Mouse (Mus musculus) lung, embryonic 14.5 days (tissue): ENCODE measurements at regions not wholly inside any gene's neighbourhood (a gene's known extent, or its start where the extent isn't known, plus 50 kb on each side); places are given as distances from the start of the nearest gene placed in this dataset.

Experiments
- ATAC-seq: fragments of 200-750 bp; cut with Nextera tagmentation; 2 replicates; pipeline ENCODE4 v1.8.0; 2017; ENCODE audit warnings: mild to moderate bottlenecking, moderate TSS enrichment, moderate library complexity; ENCODE audit not compliant: insufficient read depth
- DNase-seq: peaks from one replicate; pipeline ENCODE4 v3.0.0-alpha.2; 2015
- H3K27ac ChIP-seq: fragments of 300-500 bp; sonication (generic); 2 replicates; pipeline ENCODE4 v1.5.1; 2014; ENCODE audit warnings: low read depth, mild to moderate bottlenecking, moderate library complexity
- H3K27me3 ChIP-seq: fragments of 300-500 bp; sonication (generic); 2 replicates; pipeline ENCODE4 v1.6.1; 2014; ENCODE audit warnings: low read length, control low read depth; ENCODE audit not compliant: insufficient read depth
- H3K36me3 ChIP-seq: fragments of 300-500 bp; sonication (generic); 2 replicates; pipeline ENCODE4 v1.6.1; 2014; ENCODE audit warnings: control low read depth; ENCODE audit not compliant: insufficient read depth
- H3K4me1 ChIP-seq: fragments of 300-500 bp; sonication (generic); 2 replicates; pipeline ENCODE4 v1.6.1; 2014; ENCODE audit warnings: antibody characterized with exemption, control low read depth; ENCODE audit not compliant: insufficient read depth
- H3K4me2 ChIP-seq: fragments of 300-500 bp; sonication (generic); 2 replicates; pipeline ENCODE4 v1.6.1; 2014; ENCODE audit warnings: mild to moderate bottlenecking
- H3K4me3 ChIP-seq: fragments of 300-500 bp; sonication (generic); 2 replicates; pipeline ENCODE4 v1.5.1; 2014; ENCODE audit warnings: low read depth, low read length
- H3K9ac ChIP-seq: fragments of 300-500 bp; sonication (generic); 2 replicates; pipeline ENCODE4 v1.6.1; 2014
- H3K9me3 ChIP-seq: fragments of 300-500 bp; sonication (generic); 2 replicates; pipeline ENCODE4 v1.6.1; 2016; ENCODE audit warnings: low read depth, low read length, control low read depth
- CTCF ChIP-seq: IDR thresholded peaks from 2 replicates; pipeline ENCODE4 v1.5.1; 2016; ENCODE audit warnings: antibody characterized with exemption, low read depth
- WGBS: fragments of 180-500 bp; shearing (Covaris S2); extraction: QIAGEN DNeasy Blood & Tissue Kit; methylation state at CpG from one replicate; pipeline ENCODE4 v1.1.7; 2014; 5-methylcytosine and 5-hydroxymethylcytosine counted together

DNA sequence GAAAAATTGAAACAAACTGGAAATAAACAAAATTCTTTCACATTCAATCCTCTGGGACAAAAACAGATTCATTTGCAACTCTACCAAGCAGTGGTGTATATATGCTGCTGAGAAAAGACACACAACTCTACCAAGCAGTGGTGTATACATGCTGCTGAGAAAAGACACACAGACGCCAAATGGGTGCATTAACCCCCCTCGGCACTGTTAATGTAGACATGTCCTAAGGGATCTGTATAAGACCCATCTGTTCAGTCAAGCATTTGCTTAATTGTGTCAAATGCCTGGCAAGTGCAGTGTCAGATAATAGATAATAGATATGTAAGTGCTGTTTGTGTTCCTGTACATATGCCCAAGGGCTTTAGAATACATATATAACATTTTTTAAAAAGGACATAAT, 1035.2 kb upstream of the B3galt2 start:
- H3K4me1 ChIP-seq = no peaks in the 10 kb centered on the region
- no peak overlapping the region for H3K4me3 ChIP-seq
- no peak overlapping the region for H3K9ac ChIP-seq
- ATAC-seq (no peak), DNase-seq (no peak)
- TF ChIP-seq CTCF = no peak
- no peaks in the 10 kb centered on the region for H3K9me3 ChIP-seq
- WGBS = 65% methylated on average over 2 of the region's 2 CpGs
- no peaks in the 10 kb centered on the region for H3K36me3 ChIP-seq
- H3K27ac ChIP-seq = no peak overlapping the region
- H3K4me2 ChIP-seq = no peak overlapping the region
- no peaks in the 10 kb centered on the region for H3K27me3 ChIP-seq

DNA sequence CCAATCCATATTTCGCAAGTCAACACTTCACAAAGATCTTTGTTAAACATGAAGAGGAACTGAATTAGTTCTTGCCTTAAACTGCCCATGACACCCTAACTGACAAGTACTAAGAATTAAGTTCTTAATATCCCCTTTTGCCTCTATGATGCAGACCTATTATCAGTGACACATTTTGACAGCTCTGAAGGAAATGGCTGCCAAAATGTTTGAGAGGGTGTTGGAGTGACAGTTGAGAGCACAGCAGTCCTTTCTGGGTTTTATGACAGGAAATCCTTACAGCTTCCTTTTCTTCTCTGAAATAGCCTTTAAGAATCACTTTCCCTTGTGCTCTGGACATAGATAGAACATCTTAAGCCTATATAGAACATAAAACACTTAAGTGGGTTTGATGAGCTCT, 1034.4 kb upstream of the B3galt2 start:
- TF ChIP-seq CTCF = no peak
- no peaks in the 10 kb centered on the region for H3K4me1 ChIP-seq
- no peak overlapping the region for H3K27ac ChIP-seq
- no peaks in the 10 kb centered on the region for H3K36me3 ChIP-seq
- no peak overlapping the region for H3K4me2 ChIP-seq
- ATAC-seq (no peak), DNase-seq (no peak)
- no peaks in the 10 kb centered on the region for H3K9me3 ChIP-seq
- H3K9ac ChIP-seq = no peak overlapping the region
- WGBS = 94% methylated on average over 1 of the region's 1 CpGs
- H3K27me3 ChIP-seq = no peaks in the 10 kb centered on the region
- no peak overlapping the region for H3K4me3 ChIP-seq

DNA sequence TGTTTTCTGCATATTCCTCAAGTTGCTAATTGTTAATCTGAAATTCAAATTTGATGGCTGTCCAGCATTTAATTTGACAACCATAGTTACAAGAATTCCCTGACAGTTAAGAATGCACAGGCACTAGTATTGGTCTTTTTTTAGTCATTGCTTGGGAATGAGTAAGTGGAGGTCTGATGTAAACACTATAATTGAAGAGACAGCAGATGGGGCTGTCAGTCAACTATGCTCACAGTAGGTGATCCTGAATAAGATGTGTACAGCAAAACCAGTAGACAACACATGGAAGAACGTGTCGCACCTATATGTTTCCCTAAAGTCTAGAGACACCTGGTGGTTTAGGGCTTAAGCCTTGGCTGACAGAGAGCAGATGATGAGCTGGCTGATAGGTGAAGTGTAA, 1019.0 kb upstream of the B3galt2 start:
- Histone ChIP-seq H3K9ac (no peak overlapping the region), H3K9me3 (no peaks in the 10 kb centered on the region), H3K4me3 (no peak overlapping the region), H3K36me3 (no peaks in the 10 kb centered on the region), H3K27ac (no peak overlapping the region), H3K4me1 (no peaks in the 10 kb centered on the region), H3K27me3 (no peaks in the 10 kb centered on the region), H3K4me2 (no peak overlapping the region)
- no peak for DNase-seq
- 76% methylated on average over 2 of the region's 2 CpGs for WGBS
- TF ChIP-seq CTCF = no peak
- ATAC-seq = no peak

DNA sequence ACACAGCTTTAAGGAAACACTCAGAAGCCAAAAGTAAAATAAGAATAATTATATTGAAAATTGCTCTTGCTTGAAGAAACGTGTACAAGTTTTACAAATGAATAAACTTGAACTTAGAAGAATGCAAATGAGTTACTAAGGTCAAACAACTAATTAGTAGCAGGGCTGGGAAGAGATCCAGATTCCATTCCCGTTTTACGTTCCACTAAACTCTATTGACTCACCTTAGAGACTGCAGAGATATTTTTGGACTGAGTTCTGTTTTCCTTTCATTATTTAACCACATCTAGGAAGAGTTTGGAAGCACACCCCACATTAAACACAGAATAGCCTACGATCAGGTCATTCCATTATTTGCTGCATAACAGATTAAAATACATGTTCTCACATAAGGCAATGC, 1016.2 kb upstream of the B3galt2 start:
- no peak for DNase-seq
- Histone ChIP-seq H3K27me3 (no peaks in the 10 kb centered on the region), H3K9me3 (no peaks in the 10 kb centered on the region), H3K4me3 (no peak overlapping the region), H3K4me2 (no peak overlapping the region), H3K9ac (no peak overlapping the region), H3K4me1 (no peaks in the 10 kb centered on the region), H3K36me3 (no peaks in the 10 kb centered on the region), H3K27ac (no peak overlapping the region)
- no peak for ATAC-seq
- WGBS = 61% methylated on average over 4 of the region's 4 CpGs
- TF ChIP-seq CTCF = no peak

DNA sequence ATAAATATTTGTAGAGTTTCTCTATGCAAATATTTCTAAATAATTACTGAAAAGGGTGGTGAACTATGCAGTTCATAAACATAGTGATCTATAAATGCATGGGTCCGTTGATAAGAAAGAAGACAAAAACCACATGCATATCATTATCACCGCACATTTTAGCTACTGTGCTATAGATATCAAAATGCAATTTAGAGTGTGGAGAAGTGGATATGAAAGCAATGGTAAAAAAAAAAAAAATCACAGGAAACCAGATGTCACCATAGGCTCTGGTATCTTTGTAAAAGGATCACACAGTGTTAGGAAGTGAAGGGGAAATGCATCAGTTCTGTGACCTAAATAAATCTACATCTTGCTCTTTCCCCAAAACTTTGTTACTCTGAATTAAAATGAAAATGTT, 985.2 kb upstream of the B3galt2 start:
- no peaks in the 10 kb centered on the region for H3K27me3 ChIP-seq
- 78% methylated on average over 2 of the region's 2 CpGs for WGBS
- ATAC-seq (no peak), DNase-seq (no peak)
- no peaks in the 10 kb centered on the region for H3K4me1 ChIP-seq
- no peak for TF ChIP-seq CTCF
- no peaks in the 10 kb centered on the region for H3K9me3 ChIP-seq
- H3K4me3 ChIP-seq = no peak overlapping the region
- no peak overlapping the region for H3K9ac ChIP-seq
- no peak overlapping the region for H3K4me2 ChIP-seq
- H3K36me3 ChIP-seq = no peaks in the 10 kb centered on the region
- no peak overlapping the region for H3K27ac ChIP-seq

DNA sequence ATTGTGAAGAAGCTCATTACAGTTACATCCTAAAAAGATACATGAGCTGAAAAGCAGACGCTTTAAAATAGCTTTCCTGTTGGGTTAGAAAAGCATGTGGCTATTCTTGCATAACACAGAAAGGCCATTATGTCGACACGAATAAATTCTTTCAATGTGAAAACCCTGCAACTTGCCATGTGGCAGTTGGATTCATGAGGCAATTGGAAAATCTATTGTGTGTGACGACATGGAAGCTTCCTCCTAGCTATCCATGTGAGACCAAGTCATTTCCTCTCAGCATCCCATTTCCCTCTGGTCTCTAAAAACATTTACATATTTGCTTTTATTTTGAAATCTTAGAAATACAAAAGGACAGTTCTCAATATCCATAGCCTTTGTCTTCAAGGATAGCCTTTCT, 975.2 kb upstream of the B3galt2 start:
- ATAC-seq (no peak), DNase-seq (no peak)
- Histone ChIP-seq H3K9ac (no peak overlapping the region), H3K27me3 (no peaks in the 10 kb centered on the region), H3K27ac (no peak overlapping the region), H3K36me3 (no peaks in the 10 kb centered on the region), H3K4me2 (no peak overlapping the region), H3K4me1 (no peaks in the 10 kb centered on the region), H3K4me3 (no peak overlapping the region), H3K9me3 (no peaks in the 10 kb centered on the region)
- WGBS = 77% methylated on average over 4 of the region's 4 CpGs
- no peak for TF ChIP-seq CTCF

DNA sequence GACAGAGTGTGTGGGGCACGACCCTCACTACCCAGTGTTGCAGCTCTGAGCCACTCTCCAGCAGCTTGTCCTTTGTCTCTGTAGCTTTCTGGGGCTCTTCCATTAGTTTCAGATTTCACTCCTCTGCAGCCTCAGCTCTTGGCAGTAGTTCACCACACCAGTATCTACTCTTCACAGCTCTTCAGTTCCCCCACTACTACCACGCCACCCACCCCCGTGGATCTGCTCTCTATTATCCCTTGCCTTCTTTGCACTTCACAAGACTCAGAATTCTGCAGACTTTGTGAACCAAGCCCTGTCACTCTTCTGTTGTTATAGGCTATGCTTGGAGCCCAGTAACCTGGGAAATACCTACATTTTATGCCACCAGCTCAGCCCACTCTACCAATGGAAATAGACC, 960.5 kb upstream of the B3galt2 start:
- Histone ChIP-seq H3K27me3 (no peaks in the 10 kb centered on the region), H3K4me1 (no peaks in the 10 kb centered on the region), H3K9ac (no peak overlapping the region), H3K4me3 (no peak overlapping the region), H3K27ac (no peak overlapping the region), H3K36me3 (no peaks in the 10 kb centered on the region), H3K4me2 (no peak overlapping the region), H3K9me3 (no peaks in the 10 kb centered on the region)
- ATAC-seq = no peak
- no peak for TF ChIP-seq CTCF
- DNase-seq = no peak
- WGBS = 57% methylated on average over 3 of the region's 3 CpGs

DNA sequence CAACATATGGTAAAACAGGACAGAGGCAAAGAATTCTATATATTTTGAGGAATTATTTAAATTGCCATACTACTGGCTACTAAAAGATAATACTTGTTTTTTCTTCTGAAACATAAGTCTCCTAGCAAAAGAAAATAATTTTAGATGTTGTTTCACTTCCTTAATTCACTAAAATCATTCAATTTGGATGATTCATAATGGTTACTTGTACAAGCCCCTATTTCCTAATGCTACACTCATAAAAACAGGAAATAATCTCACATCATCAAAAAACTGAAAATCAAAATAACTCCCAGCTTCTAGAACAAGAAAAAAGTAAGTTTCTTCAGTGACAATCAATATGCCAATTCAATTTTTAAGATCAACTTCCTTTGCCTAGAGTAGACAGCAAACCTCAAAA, 951.6 kb upstream of the B3galt2 start:
- H3K27me3 ChIP-seq = no peaks in the 10 kb centered on the region
- ATAC-seq (no peak), DNase-seq (no peak)
- no peak overlapping the region for H3K27ac ChIP-seq
- H3K4me3 ChIP-seq = no peak overlapping the region
- no peak overlapping the region for H3K4me2 ChIP-seq
- TF ChIP-seq CTCF = no peak
- H3K9ac ChIP-seq = no peak overlapping the region
- no peaks in the 10 kb centered on the region for H3K36me3 ChIP-seq
- H3K4me1 ChIP-seq = no peaks in the 10 kb centered on the region
- H3K9me3 ChIP-seq = no peaks in the 10 kb centered on the region
